Mouse (Mus musculus) CH12.LX (cell line): ENCODE data around the gene Gm27179. TPM values are rescaled to one million over a fixed set of nuclear protein-coding genes. Genes with fewer than 3 reads are reported as not detected.
"Not testable (repeated sequence)": the region's sequence is repeated elsewhere in the genome, so short reads cannot be mapped to it uniquely, and the experiment has no call there.

ENCODE experiments used
- DNase-seq: peaks from one replicate; pipeline ENCODE4 v3.0.0-alpha.2; 2013; ENCODE audit errors: extremely low read depth
- H3K27ac ChIP-seq: 2 replicates; pipeline ENCODE4 v1.5.1; 2012; ENCODE audit warnings: low read depth, mild to moderate bottlenecking, control low read depth, moderate library complexity; ENCODE audit not compliant: insufficient read depth
- H3K27me3 ChIP-seq: replicated peaks from 2 replicates; pipeline ENCODE3; 2012; ENCODE audit warnings: inconsistent platforms
- H3K36me3 ChIP-seq, 2 experiments: replicated peaks in 1 of 2; 2 replicates each; pipeline versions ENCODE3 to v1.6.1; 2012; ENCODE audit warnings: inconsistent platforms in 1 of 2, low read length in 1 of 2, mild to moderate bottlenecking in 1 of 2, mixed read lengths in 1 of 2, moderate library complexity in 1 of 2; ENCODE audit not compliant: control insufficient read depth in 1 of 2, insufficient read depth in 1 of 2
- H3K4me1 ChIP-seq, 2 experiments: 2 replicates each; pipeline ENCODE4 v1.6.1; 2012; ENCODE audit warnings: inconsistent platforms in 1 of 2, moderate library complexity in 1 of 2; ENCODE audit not compliant: insufficient read depth in 2 of 2, control insufficient read depth in 1 of 2
- H3K4me2 ChIP-seq: 2 replicates; pipeline ENCODE4 v1.6.1; 2012; ENCODE audit warnings: low read depth, mild to moderate bottlenecking, control low read depth; ENCODE audit not compliant: poor library complexity, insufficient read depth, severe bottlenecking
- H3K4me3 ChIP-seq, 3 experiments: fragments of 150-350 bp in 1 of 3; sonication (generic) in 1 of 3; replicated peaks in 1 of 3; 2 replicates each; pipeline versions ENCODE3 to v1.5.1; 2011 to 2012; ENCODE audit warnings: low read depth in 2 of 3, low read length in 2 of 3, mild to moderate bottlenecking in 2 of 3, moderate library complexity in 2 of 3, control low read depth in 1 of 3, improper control_type of control experiment in 1 of 3, inconsistent platforms in 1 of 3, mixed read lengths in 1 of 3; ENCODE audit not compliant: poor library complexity in 1 of 3
- H3K79me2 ChIP-seq: replicated peaks from 2 replicates; pipeline ENCODE4 v1.6.1; 2012; ENCODE audit warnings: mild to moderate bottlenecking, moderate library complexity; ENCODE audit not compliant: control insufficient read depth, poor library complexity, insufficient read depth, severe bottlenecking; ENCODE audit errors: extremely low read depth
- H3K9ac ChIP-seq: 2 replicates; pipeline ENCODE4 v1.6.1; 2012; ENCODE audit warnings: low read depth, mild to moderate bottlenecking, control low read depth, moderate library complexity; ENCODE audit not compliant: insufficient read depth
- H3K9me3 ChIP-seq: replicated peaks from 2 replicates; pipeline ENCODE3; 2012; ENCODE audit warnings: low read length, inconsistent platforms, mixed read lengths
- dilution Hi-C: fragments of 300-500 bp; cut with MboI; formaldehyde crosslinking; loops from 2 replicates; pipeline ENCODE4 v1.14.3; 2020; ENCODE audit warnings: low sequenced_read_pairs; ENCODE audit not compliant: extremely low pct_unique_long_range_greater_than_20kb, extremely low pct_ligation_motif_present
- in situ Hi-C: fragments of 300-500 bp; cut with MboI; formaldehyde crosslinking; loops from 3 replicates; pipeline ENCODE4 v1.14.3; 2019; ENCODE audit warnings: low sequenced_read_pairs, low pct_ligation_motif_present, low pct_unique_long_range_greater_than_20kb, mixed read lengths
- polyA plus RNA-seq: library from polyadenylated mRNA; unstranded; fragments of >175 nt; gene quantifications from 2 replicates; pipeline ENCODE4 v1.2.1, GENCODE M21; 2012; ENCODE audit warnings: low read depth; ENCODE audit not compliant: insufficient read length
- total RNA-seq, 2 experiments: library from RNA; depleted of rRNA; stranded (reverse); fragments of 300-350 nt in 1 of 2; fragments of >200 nt in 1 of 2; gene quantifications; 2 replicates each; pipeline ENCODE4 v1.2.3; 2012 to 2014

Gm27179 gene
- total and polyA plus RNA-seq, 3 experiments: not detected

DNA sequence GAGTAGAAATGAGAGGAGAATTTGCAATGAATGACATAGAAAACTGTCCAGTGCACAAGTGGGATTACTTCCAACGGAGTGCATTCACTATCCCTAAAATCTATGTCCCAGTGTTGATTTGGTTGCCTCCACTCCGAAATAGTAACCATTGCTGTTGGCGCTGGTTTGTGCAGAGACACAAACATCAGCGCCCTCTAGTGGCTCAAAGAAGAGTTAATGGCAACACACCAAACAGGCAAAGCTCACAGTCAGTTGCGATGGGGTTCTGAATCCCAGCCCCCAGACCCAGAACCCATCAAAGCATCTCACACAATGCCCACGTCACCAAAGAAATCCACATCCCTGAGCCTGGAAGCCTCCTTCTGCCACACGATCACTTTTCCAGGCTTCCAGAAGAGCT, 31.7 kb upstream of the Gm27179 start:
- H3K4me3 ChIP-seq, H3K9me3 ChIP-seq, H3K4me1 ChIP-seq, H3K79me2 ChIP-seq, DNase-seq, H3K36me3 ChIP-seq, H3K9ac ChIP-seq, H3K27me3 ChIP-seq, H3K4me2 ChIP-seq, in situ Hi-C loops, dilution Hi-C loops, H3K27ac ChIP-seq: not testable (repeated sequence)

DNA sequence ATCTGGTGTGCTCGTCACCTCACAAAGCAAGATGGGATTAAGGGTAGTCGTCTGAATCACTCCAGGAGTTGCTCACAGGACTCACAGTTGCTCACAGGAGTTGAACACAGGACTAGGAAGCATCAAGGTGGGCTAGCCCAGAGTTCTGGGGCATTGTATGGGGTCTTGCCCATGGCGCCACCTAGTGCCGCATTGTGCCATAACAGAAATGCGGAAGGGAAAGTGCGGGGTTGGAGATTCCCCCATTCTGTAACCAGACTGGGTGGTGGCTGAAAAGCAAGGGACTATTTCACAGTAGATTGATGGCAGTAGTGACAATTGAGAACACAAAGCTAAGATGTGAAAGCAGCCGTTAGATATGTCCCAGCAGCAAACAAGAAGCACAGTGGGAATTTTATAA, 30.3 kb upstream of the Gm27179 start:
- H3K4me2 ChIP-seq, dilution Hi-C loops, H3K4me3 ChIP-seq, H3K27me3 ChIP-seq, H3K9me3 ChIP-seq, H3K79me2 ChIP-seq, DNase-seq, in situ Hi-C loops, H3K9ac ChIP-seq, H3K36me3 ChIP-seq, H3K4me1 ChIP-seq, H3K27ac ChIP-seq: not testable (repeated sequence)

DNA sequence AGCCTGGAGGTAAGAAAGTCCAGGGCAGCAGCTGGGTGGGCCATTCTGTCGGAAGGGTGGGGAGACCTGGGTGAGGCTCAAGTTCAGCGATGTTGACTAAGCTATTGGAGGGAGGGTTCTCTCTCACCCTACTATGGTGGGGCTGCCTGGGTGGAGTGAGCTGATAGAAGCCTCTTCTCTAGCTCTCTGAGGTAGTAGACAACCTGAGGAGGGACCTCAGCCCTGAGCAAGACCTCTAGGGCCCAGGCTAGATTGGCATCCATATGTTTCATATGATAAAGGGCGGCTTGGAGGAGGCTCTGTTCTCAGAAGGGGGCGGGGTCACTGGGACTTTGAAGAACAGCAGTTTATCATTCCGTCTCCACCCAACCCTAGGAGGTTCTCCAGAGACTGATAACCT, 27.8 kb upstream of the Gm27179 start:
- DNase-seq, H3K4me3 ChIP-seq, H3K36me3 ChIP-seq, H3K27me3 ChIP-seq, H3K27ac ChIP-seq, H3K4me2 ChIP-seq, H3K4me1 ChIP-seq, dilution Hi-C loops, H3K9me3 ChIP-seq, in situ Hi-C loops, H3K79me2 ChIP-seq, H3K9ac ChIP-seq: not testable (repeated sequence)

DNA sequence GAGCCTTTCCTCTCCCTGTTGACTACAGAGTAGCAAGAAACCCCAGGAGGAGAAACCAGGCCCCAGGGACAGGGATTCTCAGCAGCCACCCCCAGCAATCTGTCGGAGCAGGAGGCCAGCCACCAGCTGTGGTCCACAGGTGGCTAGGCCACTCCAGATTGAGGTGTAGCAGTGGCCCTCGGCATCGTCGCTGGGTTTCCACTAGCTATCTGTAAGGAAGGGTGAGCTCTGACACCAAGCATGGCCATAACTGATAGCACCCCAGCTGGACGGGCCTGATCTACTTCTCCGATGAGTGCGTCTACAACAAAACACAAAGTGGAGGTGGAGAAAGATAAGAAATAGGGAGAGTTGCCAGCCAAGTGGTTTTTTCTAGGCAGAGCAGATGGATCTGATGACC, 24.2 kb upstream of the Gm27179 start:
- H3K27me3 ChIP-seq, DNase-seq, dilution Hi-C loops, H3K36me3 ChIP-seq, in situ Hi-C loops, H3K4me2 ChIP-seq, H3K27ac ChIP-seq, H3K79me2 ChIP-seq, H3K9ac ChIP-seq, H3K4me1 ChIP-seq, H3K9me3 ChIP-seq, H3K4me3 ChIP-seq: not testable (repeated sequence)

DNA sequence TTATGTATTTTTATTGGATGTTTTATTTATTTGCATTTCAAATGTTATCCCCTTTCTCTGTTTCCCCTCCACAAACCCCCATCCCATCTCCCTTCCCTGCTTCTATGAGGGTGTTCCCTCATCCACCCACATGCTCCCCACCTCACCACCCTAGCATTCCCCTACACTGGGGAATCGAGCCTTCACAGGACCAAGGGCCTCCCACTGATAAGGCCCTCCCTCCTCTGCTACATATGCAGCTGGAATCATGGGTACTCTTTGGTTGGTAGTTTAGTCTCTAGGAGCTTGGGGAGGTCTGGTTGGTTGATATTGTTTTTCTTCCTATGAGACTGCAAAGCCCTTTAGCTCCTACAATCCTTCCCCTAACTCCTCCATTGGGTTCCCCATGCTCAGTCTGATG, 13.9 kb upstream of the Gm27179 start:
- H3K4me2 ChIP-seq, dilution Hi-C loops, H3K27ac ChIP-seq, H3K9ac ChIP-seq, in situ Hi-C loops, H3K4me3 ChIP-seq, H3K4me1 ChIP-seq, H3K27me3 ChIP-seq, H3K36me3 ChIP-seq, H3K9me3 ChIP-seq, DNase-seq, H3K79me2 ChIP-seq: not testable (repeated sequence)

DNA sequence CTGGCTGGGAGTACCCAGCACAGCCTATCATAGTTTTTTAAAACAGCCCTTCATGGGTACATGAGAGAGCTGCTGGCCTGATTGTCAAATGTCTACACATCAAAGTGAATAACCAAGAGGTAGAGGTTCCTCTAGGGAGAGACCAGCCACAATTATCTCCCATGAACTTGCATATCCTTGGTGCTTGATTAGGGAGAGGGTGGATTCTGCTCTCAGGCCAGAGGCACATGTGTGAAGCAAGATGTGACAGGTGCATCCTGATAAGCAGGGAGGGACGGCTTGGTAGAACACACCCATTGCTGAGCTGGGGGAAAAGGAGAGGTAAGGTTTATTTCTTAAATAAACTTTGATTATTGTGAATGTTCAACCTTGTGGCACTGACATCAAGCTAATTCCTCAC, 10.7 kb upstream of the Gm27179 start:
- H3K27me3 ChIP-seq, H3K4me2 ChIP-seq, H3K9me3 ChIP-seq, H3K9ac ChIP-seq, H3K4me3 ChIP-seq, DNase-seq, dilution Hi-C loops, H3K27ac ChIP-seq, H3K79me2 ChIP-seq, H3K4me1 ChIP-seq, in situ Hi-C loops, H3K36me3 ChIP-seq: not testable (repeated sequence)

DNA sequence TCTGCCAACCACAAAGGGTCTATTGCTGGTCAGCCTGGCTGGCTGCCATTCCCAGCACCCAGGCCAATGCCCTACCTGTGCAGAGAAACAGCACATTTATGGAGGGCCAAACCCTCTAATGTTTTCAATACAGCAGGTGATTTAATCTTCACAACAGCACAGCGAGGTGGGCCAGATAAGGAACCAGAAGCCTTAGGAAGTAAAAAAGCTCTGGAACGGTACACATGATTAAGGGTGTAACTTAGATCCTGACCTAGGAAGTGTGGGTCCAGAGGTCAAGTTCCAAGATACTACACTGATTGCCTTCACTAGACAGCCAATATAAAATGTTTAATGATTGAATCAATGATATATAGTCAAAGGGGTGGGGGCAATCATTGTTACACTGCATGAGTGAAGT, 8.5 kb upstream of the Gm27179 start:
- in situ Hi-C loops, H3K4me2 ChIP-seq, H3K79me2 ChIP-seq, H3K27ac ChIP-seq, H3K9ac ChIP-seq, H3K27me3 ChIP-seq, dilution Hi-C loops, H3K4me3 ChIP-seq, H3K4me1 ChIP-seq, H3K9me3 ChIP-seq, H3K36me3 ChIP-seq, DNase-seq: not testable (repeated sequence)
